ENCODE assay signal across 20 mouse cellular contexts in genomic region chr5:147037601-147038000, GRCm38 (mm10). TPM values are rescaled to one million over a fixed set of nuclear protein-coding genes. Genes with fewer than 3 reads are reported as not detected.
DNase-seq lines count a peak whose midpoint lies in the region; ATAC-seq and TF ChIP-seq lines count a peak whose summit lies in the region.
"Had no signal": no experiment of that assay in that cellular context is flagged by ENCODE, and none has a peak within 500 bp of the region (broad histone marks: within the 10 kb centered on the region; RNA-seq: fewer than 3 reads in every experiment).

No protein-coding gene starts in this region.

- no peaks in the 10 kb centered on the region for H3K27me3 ChIP-seq in midbrain, embryonic 10.5 days (ENCODE audit: low read depth, poor library complexity, severe bottlenecking)
- no peaks in the 10 kb centered on the region for H3K27me3 ChIP-seq in midbrain, embryonic 13.5 days
- H3K27me3 ChIP-seq in hindbrain, embryonic 12.5 days: 0 out of 2 replicates have a peak, but pooled peaks cover 4% of the 10 kb centered on the region
- H3K27me3 ChIP-seq: CH12.LX; embryonic facial prominence, embryonic 12.5 days; liver, embryonic 15.5 days; neural tube, embryonic 12.5 days had no signal

- intact Hi-C loops in gastrocnemius, adult 2 months (cut with DNase I): no loop called here
- intact Hi-C loops in left cerebral cortex, adult 2 months (cut with DNase I): no loop called here

- peak overlapping the region; percentile 82 for H3K27ac ChIP-seq in gastrocnemius, adult 2 months
- H3K27ac ChIP-seq in left cerebral cortex, adult 2 months: peak overlapping the region; percentile 24; the same call in 1 of the 2 replicates
- H3K27ac ChIP-seq in midbrain, embryonic 10.5 days (replicated peaks): 0 out of 2 replicates have a peak overlapping the region, but pooled peaks have one; percentile 10
- H3K27ac ChIP-seq in midbrain, embryonic 13.5 days: no peak overlapping the region
- H3K27ac ChIP-seq in hindbrain, embryonic 12.5 days: no peak overlapping the region
- H3K27ac ChIP-seq: embryonic facial prominence, embryonic 12.5 days; liver, embryonic 15.5 days; neural tube, embryonic 12.5 days had no signal

- 63% methylated on average over 3 of the region's 3 CpGs for WGBS in midbrain, embryonic 10.5 days
- WGBS in midbrain, embryonic 13.5 days: 80% methylated on average over 3 of the region's 3 CpGs
- 67% methylated on average over 3 of the region's 3 CpGs for WGBS in hindbrain, embryonic 12.5 days

- no peaks in the 10 kb centered on the region for H3K9me3 ChIP-seq in midbrain, embryonic 10.5 days (replicated peaks)
- H3K9me3 ChIP-seq in midbrain, embryonic 13.5 days: no peaks in the 10 kb centered on the region
- no peaks in the 10 kb centered on the region for H3K9me3 ChIP-seq in hindbrain, embryonic 12.5 days (replicated peaks)
- H3K9me3 ChIP-seq: embryonic facial prominence, embryonic 12.5 days; liver, embryonic 15.5 days; neural tube, embryonic 12.5 days had no signal

- H3K9ac ChIP-seq in midbrain, embryonic 13.5 days (replicated peaks): no peak overlapping the region
- H3K9ac ChIP-seq in hindbrain, embryonic 12.5 days: no peak overlapping the region
- H3K9ac ChIP-seq: embryonic facial prominence, embryonic 12.5 days; liver, embryonic 15.5 days; neural tube, embryonic 12.5 days had no signal

- ATAC-seq in midbrain, embryonic 13.5 days: no peak
- no peak for ATAC-seq in hindbrain, embryonic 12.5 days (ENCODE audit: low FRiP score)
- ATAC-seq: hindbrain, embryonic 16.5 days had no signal

- H3K4me1 ChIP-seq in midbrain, embryonic 10.5 days: peaks cover 15% of the 10 kb centered on the region
- peaks cover 9% of the 10 kb centered on the region for H3K4me1 ChIP-seq in midbrain, embryonic 13.5 days (replicated peaks)
- peaks cover 9% of the 10 kb centered on the region for H3K4me1 ChIP-seq in hindbrain, embryonic 12.5 days

- TF ChIP-seq CTCF in gastrocnemius, adult 2 months (IDR thresholded peaks at IDR 0.05): no peak
- no peak for TF ChIP-seq CTCF in left cerebral cortex, adult 2 months (IDR thresholded peaks at IDR 0.05)

- peaks cover 6% of the 10 kb centered on the region for H3K36me3 ChIP-seq in midbrain, embryonic 10.5 days
- H3K36me3 ChIP-seq in midbrain, embryonic 13.5 days: no peaks in the 10 kb centered on the region
- H3K36me3 ChIP-seq in hindbrain, embryonic 12.5 days: no peaks in the 10 kb centered on the region
- H3K36me3 ChIP-seq: neural tube, embryonic 12.5 days had no signal

- H3K4me3 ChIP-seq in gastrocnemius, adult 2 months: no peak overlapping the region
- no peak overlapping the region for H3K4me3 ChIP-seq in left cerebral cortex, adult 2 months
- H3K4me3 ChIP-seq in midbrain, embryonic 10.5 days: no peak overlapping the region
- no peak overlapping the region for H3K4me3 ChIP-seq in midbrain, embryonic 13.5 days (replicated peaks)
- H3K4me3 ChIP-seq in hindbrain, embryonic 12.5 days: no peak overlapping the region
- H3K4me3 ChIP-seq: embryonic facial prominence, embryonic 12.5 days; liver, embryonic 15.5 days; neural tube, embryonic 12.5 days had no signal

- H3K4me2 ChIP-seq in midbrain, embryonic 13.5 days (replicated peaks): no peak overlapping the region
- no peak overlapping the region for H3K4me2 ChIP-seq in hindbrain, embryonic 12.5 days (replicated peaks)
- H3K4me2 ChIP-seq: embryonic facial prominence, embryonic 12.5 days; liver, embryonic 15.5 days; neural tube, embryonic 12.5 days had no signal

- DNase-seq in gastrocnemius, adult 2 months: no peak
- DNase-seq in gastrocnemius, postnatal 4 days (ENCODE audit: low spot score in 2 of 2): no peak
- DNase-seq in left cerebral cortex, adult 2 months (ENCODE audit: extremely low spot score in 1 of 2, low spot score in 2 of 2): no peak
- no peak for DNase-seq in left cerebral cortex, adult 8-10 months (ENCODE audit: low spot score in 2 of 2)
- DNase-seq in midbrain, embryonic 10.5 days (ENCODE audit: low spot score): no peak
- DNase-seq in urinary bladder, postnatal 14 days (ENCODE audit: low spot score): no peak
- DNase-seq: cerebellum, adult 11 months; gastrocnemius, postnatal 10 days; heart, postnatal 14 days; kidney, adult 8-10 months; kidney, postnatal 4 days; right cerebral cortex, postnatal 14 days; thymus, postnatal 25 days had no signal

RNA-seq across cellular contexts. Expression of gene Lnx2, which starts 38.8 kb away (rescaled TPM):
- total RNA-seq in gastrocnemius, adult 2 months (2021): 1 to 10 TPM; 3.3 to 3.4 TPM
- total RNA-seq in gastrocnemius, postnatal 4 days (2021): 1 to 10 TPM; 8.2 to 8.7 TPM
- 1 to 10 TPM; 5.8 to 6.3 TPM for total RNA-seq in left cerebral cortex, adult 2 months (2021)
- total RNA-seq in left cerebral cortex, adult 8-10 months (2022): 1 to 10 TPM; 4.8 to 6.4 (median 5.6) TPM
- 7.6 and 7.7 TPM in 2 replicates for polyA plus RNA-seq in midbrain, embryonic 10.5 days (2016; fragmentation: Nextera tagmentation; extraction: Ambion mirVana)
- 4.1 and 4.4 TPM in 2 replicates for polyA plus RNA-seq in midbrain, embryonic 13.5 days (2015; fragmentation: Nextera tagmentation; extraction: Ambion mirVana)
- polyA plus RNA-seq in hindbrain, embryonic 12.5 days (2016; fragmentation: Nextera tagmentation; extraction: Ambion mirVana): 8.8 and 9.4 TPM in 2 replicates

RNA-seq across cellular contexts. Expression of gene Polr1d, which starts 39.2 kb away (rescaled TPM):
- 10 to 100 TPM; 83.4 to 85.5 TPM for total RNA-seq in gastrocnemius, adult 2 months (2021)
- 100 to 1,000 TPM; 105 TPM for total RNA-seq in gastrocnemius, postnatal 4 days (2021)
- total RNA-seq in left cerebral cortex, adult 2 months (2021): 10 to 100 TPM; 66.8 to 67.0 TPM
- 10 to 100 TPM; 65.4 to 67.3 (median 65.8) TPM for total RNA-seq in left cerebral cortex, adult 8-10 months (2022)
- polyA plus RNA-seq in midbrain, embryonic 10.5 days (2016; fragmentation: Nextera tagmentation; extraction: Ambion mirVana): 113 and 130 TPM in 2 replicates
- 101 and 103 TPM in 2 replicates for polyA plus RNA-seq in midbrain, embryonic 13.5 days (2015; fragmentation: Nextera tagmentation; extraction: Ambion mirVana)
- polyA plus RNA-seq in hindbrain, embryonic 12.5 days (2016; fragmentation: Nextera tagmentation; extraction: Ambion mirVana): 95.1 and 98.0 TPM in 2 replicates

Comparison
In these comparisons a context has a peak if more than half of its experiments do, and no peak if none do; other contexts are left out.
1. H3K27ac ChIP-seq: peak in gastrocnemius, adult 2 months (single experiment), left cerebral cortex, adult 2 months (single experiment) and midbrain, embryonic 10.5 days (single experiment); none in midbrain, embryonic 13.5 days (single experiment) and hindbrain, embryonic 12.5 days (single experiment).